Mouse (Mus musculus) lung, adult 2 months (tissue): ENCODE measurements around the gene Scp2.

ENCODE experiments used
- CTCF ChIP-seq: fragments of 200-500 bp; IDR thresholded peaks from 2 replicates; pipeline ENCODE4 v1.5.1; 2011; ENCODE audit warnings: mild to moderate bottlenecking, low read length, control low read depth; ENCODE audit not compliant: insufficient read depth
- POLR2A ChIP-seq: fragments of 200-500 bp; IDR thresholded peaks from 2 replicates; pipeline ENCODE4 v1.6.1; 2011; ENCODE audit warnings: low read depth, mild to moderate bottlenecking, control low read depth, low read length, borderline replicate concordance; ENCODE audit errors: extremely low read depth

DNA sequence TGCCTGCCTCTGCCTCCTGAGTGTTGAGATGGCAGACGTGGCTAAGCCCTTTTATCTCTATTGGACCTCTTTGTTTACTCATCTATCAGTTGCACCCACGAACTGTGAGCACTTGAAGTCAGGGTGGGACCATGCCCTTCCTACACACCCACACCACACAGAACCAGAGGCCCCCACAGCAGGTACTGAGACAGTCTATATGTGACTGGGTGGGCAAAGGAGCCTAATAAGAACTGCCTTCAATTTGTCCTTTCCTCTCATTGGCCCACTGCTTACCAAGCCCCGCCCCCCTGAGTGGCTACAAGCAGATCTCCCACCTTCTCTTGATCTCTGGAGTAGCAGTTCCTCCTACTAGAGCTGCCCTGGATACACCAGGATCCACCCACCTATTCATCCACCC lies 118.6 kb downstream of the Scp2 start:
- TF ChIP-seq POLR2A, result no peak
- TF ChIP-seq CTCF, result no peak
